Mouse (Mus musculus): Measurements from ENCODE around the gene Prkag2.

The Prkag2 gene

GRCm38 (mm10) chr5:25100516-25101125 lies at the start of gene Prkag2:
Gene Prkag2, minus strand, starts transcription at chr5:25100642.
- DNase-seq = peak; percentile 78 to 81

GRCm38 (mm10) chr5:25149331-25149965 lies 49.0 kb upstream of the Prkag2 start:
- no peak for DNase-seq

- DNase-seq = no peak
These were observed 46.3 kb upstream of the Prkag2 start for GRCm38 (mm10) chr5:25146705-25147104.

- DNase-seq = no peak
These were observed 27.4 kb upstream of the Prkag2 start for GRCm38 (mm10) chr5:25127865-25128264.

GRCm38 (mm10) chr5:25125884-25126560 lies 25.6 kb upstream of the Prkag2 start:
- DNase-seq = no peak

- no peak for DNase-seq
These were observed 22.1 kb upstream of the Prkag2 start for GRCm38 (mm10) chr5:25122534-25122933.

- DNase-seq = no peak
These were observed 18.7 kb upstream of the Prkag2 start for GRCm38 (mm10) chr5:25119148-25119547.

GRCm38 (mm10) chr5:25115997-25116396 lies 15.6 kb upstream of the Prkag2 start:
- DNase-seq = no peak

- DNase-seq = no peak
These were observed 14.8 kb upstream of the Prkag2 start for GRCm38 (mm10) chr5:25115216-25115615.

- DNase-seq = no peak
These were observed 13.7 kb upstream of the Prkag2 start for GRCm38 (mm10) chr5:25114110-25114509.

GRCm38 (mm10) chr5:25110314-25110713 lies 9.9 kb upstream of the Prkag2 start:
- DNase-seq = no peak

GRCm38 (mm10) chr5:25105748-25106147 lies 5.3 kb upstream of the Prkag2 start:
- no peak for DNase-seq

GRCm38 (mm10) chr5:25101126-25101523 lies 683 bp upstream of the Prkag2 start:
- DNase-seq = peak; percentile 79 to 80

- peak in 1 of 2 experiments; percentile 28 for DNase-seq
These were observed 306 bp downstream of the Prkag2 start for GRCm38 (mm10) chr5:25100157-25100515.

GRCm38 (mm10) chr5:25099367-25100156 lies 880 bp downstream of the Prkag2 start:
- peak; percentile 62 to 65 for DNase-seq

- peak in 1 of 2 experiments; percentile 2 for DNase-seq
These were observed 2.6 kb downstream of the Prkag2 start for GRCm38 (mm10) chr5:25097891-25098290.

- peak in 1 of 2 experiments; percentile 3 for DNase-seq
These were observed 4.0 kb downstream of the Prkag2 start for GRCm38 (mm10) chr5:25096431-25096830.

- no peak for DNase-seq
These were observed 7.7 kb downstream of the Prkag2 start for GRCm38 (mm10) chr5:25092630-25093245.

GRCm38 (mm10) chr5:25089258-25089972 lies 11.0 kb downstream of the Prkag2 start:
- peak in 1 of 2 experiments; percentile 54 for DNase-seq

GRCm38 (mm10) chr5:25088633-25089032 lies 11.8 kb downstream of the Prkag2 start:
- DNase-seq = peak in 1 of 2 experiments; percentile 39

- DNase-seq = no peak
These were observed 12.3 kb downstream of the Prkag2 start for GRCm38 (mm10) chr5:25088111-25088510.

- DNase-seq = no peak
These were observed 13.4 kb downstream of the Prkag2 start for GRCm38 (mm10) chr5:25087064-25087463.
